Mouse (Mus musculus): ENCODE measurements around the gene Nav2.

Gene Nav2

GRCm38 (mm10) chr7:48937562-48937961 lies 29.0 kb downstream of the Nav2 start:
- no peak for DNase-seq (ENCODE audit: low spot score)

GRCm38 (mm10) chr7:48938190-48938589 lies 29.7 kb downstream of the Nav2 start:
- DNase-seq (ENCODE audit: low spot score), result peak; percentile 54

- no peak for DNase-seq (ENCODE audit: low spot score)
These were observed 40.0 kb downstream of the Nav2 start for GRCm38 (mm10) chr7:48948381-48949108.

GRCm38 (mm10) chr7:48954501-48954900 lies 46.0 kb downstream of the Nav2 start:
- DNase-seq (ENCODE audit: low spot score), result no peak

GRCm38 (mm10) chr7:48958528-48959315 lies 50.2 kb downstream of the Nav2 start:
- DNase-seq (ENCODE audit: low spot score), result peak; percentile 75

- DNase-seq (ENCODE audit: low spot score), result no peak
These were observed 50.8 kb downstream of the Nav2 start for GRCm38 (mm10) chr7:48959316-48959661.

GRCm38 (mm10) chr7:48960152-48960551 lies 51.6 kb downstream of the Nav2 start:
- DNase-seq (ENCODE audit: low spot score), result no peak

- DNase-seq (ENCODE audit: low spot score), result no peak
These were observed 53.0 kb downstream of the Nav2 start for GRCm38 (mm10) chr7:48961501-48961900.

- DNase-seq (ENCODE audit: low spot score), result no peak
These were observed 53.4 kb downstream of the Nav2 start for GRCm38 (mm10) chr7:48961935-48962334.

GRCm38 (mm10) chr7:48963112-48963511 lies 54.6 kb downstream of the Nav2 start:
- DNase-seq (ENCODE audit: low spot score), result no peak

- no peak for DNase-seq (ENCODE audit: low spot score)
These were observed 55.0 kb downstream of the Nav2 start for GRCm38 (mm10) chr7:48963554-48963953.

GRCm38 (mm10) chr7:48965796-48966512 lies 57.4 kb downstream of the Nav2 start:
- no peak for DNase-seq (ENCODE audit: low spot score)

- DNase-seq (ENCODE audit: low spot score), result no peak
These were observed 72.5 kb downstream of the Nav2 start for GRCm38 (mm10) chr7:48981013-48981412.

GRCm38 (mm10) chr7:48981814-48982213 lies 73.3 kb downstream of the Nav2 start:
- DNase-seq (ENCODE audit: low spot score), result no peak

GRCm38 (mm10) chr7:48982573-48982972 lies 74.1 kb downstream of the Nav2 start:
- DNase-seq (ENCODE audit: low spot score), result no peak

- no peak for DNase-seq (ENCODE audit: low spot score)
These were observed 83.5 kb downstream of the Nav2 start for GRCm38 (mm10) chr7:48991911-48992552.

- no peak for DNase-seq (ENCODE audit: low spot score)
These were observed 86.7 kb downstream of the Nav2 start for GRCm38 (mm10) chr7:48995171-48995570.

- DNase-seq (ENCODE audit: low spot score), result no peak
These were observed 87.2 kb downstream of the Nav2 start for GRCm38 (mm10) chr7:48995701-48996100.

GRCm38 (mm10) chr7:48996829-48997228 lies 88.3 kb downstream of the Nav2 start:
- no peak for DNase-seq (ENCODE audit: low spot score)

GRCm38 (mm10) chr7:48998097-48998496 lies 89.6 kb downstream of the Nav2 start:
- no peak for DNase-seq (ENCODE audit: low spot score)

GRCm38 (mm10) chr7:48998595-48998994 lies 90.1 kb downstream of the Nav2 start:
- no peak for DNase-seq (ENCODE audit: low spot score)

- no peak for DNase-seq (ENCODE audit: low spot score)
These were observed 92.3 kb downstream of the Nav2 start for GRCm38 (mm10) chr7:49000816-49001215.
